Mouse (Mus musculus): ENCODE results near the gene Lman1l. TPM values are rescaled to one million over a fixed set of nuclear protein-coding genes. Genes with fewer than 3 reads are reported as not detected.

Lman1l gene
- total RNA-seq, 1 experiment from 2014 or later = not detected

DNA sequence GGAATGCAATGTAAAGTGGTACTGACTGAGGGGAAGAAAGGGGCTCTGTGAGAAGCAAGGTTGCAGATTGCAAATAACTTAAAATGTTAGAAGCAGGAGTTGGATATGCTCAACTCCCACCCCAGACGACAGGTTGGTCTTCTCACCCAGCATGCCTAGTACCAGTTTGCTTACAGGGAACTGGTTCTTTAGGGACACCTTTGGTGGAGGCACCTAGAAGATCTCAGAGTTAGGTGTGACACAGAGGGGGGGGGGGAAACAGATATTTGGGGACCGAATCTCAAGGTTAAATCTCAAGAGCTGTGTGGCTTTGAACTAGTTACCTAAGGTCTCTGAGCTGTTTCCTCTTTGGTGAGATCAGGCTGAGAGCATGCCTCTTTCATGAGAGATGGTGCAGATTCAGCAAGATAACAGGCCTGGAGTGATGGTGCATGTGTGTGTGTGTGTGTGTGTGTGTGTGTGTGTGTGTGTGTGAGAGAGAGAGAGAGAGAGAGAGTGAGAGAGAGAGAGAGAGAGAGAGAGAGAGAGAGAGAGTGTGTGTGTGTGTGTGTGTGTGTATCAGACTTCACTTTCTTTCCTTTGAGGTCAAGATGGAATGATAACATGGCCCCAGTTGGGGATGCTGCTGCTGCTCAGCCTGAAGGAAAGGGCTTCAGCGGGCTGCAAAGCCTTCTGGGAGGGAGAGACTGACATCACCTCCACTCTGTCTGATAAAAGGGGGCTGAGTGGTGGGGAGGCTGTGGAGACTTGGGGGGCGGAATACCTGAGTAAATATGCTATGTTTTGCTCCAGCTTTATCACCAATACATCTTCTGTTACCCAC, 26.9 kb upstream of the Lman1l start:
- no peak for ATAC-seq (replicated peaks; ENCODE audit: insufficient number of reproducible peaks, low FRiP score, low TSS enrichment, poor library complexity, severe bottlenecking)

DNA sequence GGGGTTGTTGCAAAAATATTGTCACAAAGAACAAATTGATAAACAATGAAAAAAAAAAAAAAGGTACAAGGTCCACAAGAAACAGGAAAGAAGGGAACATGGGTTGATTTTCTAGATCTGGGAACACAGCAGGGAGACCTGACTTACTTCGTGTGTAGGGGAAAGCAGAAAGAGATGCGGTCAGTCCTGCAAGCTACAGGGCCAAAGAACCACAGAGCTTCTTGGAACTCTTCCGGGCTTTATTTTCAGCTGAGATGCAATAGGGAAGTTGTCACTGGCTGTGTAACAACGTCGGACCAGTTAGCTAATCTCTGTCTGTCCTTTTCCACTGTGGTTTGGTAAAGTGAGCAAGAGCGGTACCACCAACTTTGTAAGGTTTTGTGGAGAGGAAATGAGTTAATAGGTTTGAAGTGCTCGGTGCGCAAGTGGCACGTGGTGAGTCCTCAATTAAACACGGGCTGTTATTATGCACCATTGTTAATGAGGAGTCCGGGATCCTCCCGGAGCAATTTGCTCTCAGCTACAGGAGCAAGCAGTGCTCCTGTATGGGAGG, 26.1 kb upstream of the Lman1l start:
- ATAC-seq (replicated peaks; ENCODE audit: insufficient number of reproducible peaks, low FRiP score, low TSS enrichment, poor library complexity, severe bottlenecking) = peak; percentile 42

DNA sequence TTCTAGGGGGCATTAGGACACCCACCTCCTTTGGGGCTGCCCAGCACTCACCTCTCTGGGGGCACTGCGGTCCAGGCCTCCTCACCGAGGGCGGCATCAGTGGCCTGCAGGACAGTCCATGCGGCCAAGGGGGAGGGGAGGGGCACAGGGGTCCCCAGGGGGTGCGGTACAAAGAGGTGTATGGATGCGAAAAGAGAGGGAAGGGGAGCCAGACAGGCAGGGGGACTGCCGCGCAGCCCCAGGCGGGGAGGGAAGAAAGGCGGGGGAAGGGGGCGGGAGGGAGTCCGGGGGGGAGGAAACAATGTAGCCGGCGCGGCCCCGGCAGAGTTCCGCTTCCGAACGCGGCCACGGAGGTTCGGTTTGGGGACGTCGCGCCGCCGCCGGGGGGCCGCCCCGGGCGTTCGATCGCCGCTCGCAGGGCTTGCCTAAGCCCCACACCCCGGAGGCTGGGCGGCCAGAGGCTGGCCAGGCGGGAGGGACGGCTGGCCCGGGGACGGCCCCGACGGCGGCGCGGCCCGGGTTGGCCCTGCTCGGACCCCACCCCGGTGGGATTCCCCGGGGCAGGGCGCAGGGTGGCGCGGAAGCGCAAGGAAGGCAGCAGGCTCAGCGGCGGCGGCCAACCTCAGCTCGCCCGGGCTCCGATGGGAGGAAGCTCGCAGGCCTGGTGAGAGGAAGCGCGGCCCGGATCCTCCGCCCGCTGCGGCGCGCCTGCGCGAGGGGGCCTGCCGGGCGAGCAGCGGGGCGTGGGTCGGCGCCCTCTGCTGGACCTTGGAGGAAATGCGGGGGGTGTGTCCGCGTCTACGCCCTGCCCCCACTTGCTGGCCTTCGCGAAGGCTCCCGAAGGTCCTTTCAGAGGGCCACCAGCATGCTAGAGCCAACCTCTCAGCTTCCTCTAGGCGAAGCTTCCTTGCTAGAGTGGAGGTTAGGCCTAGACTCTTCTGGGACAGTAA, 24.6 kb upstream of the Lman1l start:
- ATAC-seq (replicated peaks; ENCODE audit: insufficient number of reproducible peaks, low FRiP score, low TSS enrichment, poor library complexity, severe bottlenecking) = peak; percentile 62

DNA sequence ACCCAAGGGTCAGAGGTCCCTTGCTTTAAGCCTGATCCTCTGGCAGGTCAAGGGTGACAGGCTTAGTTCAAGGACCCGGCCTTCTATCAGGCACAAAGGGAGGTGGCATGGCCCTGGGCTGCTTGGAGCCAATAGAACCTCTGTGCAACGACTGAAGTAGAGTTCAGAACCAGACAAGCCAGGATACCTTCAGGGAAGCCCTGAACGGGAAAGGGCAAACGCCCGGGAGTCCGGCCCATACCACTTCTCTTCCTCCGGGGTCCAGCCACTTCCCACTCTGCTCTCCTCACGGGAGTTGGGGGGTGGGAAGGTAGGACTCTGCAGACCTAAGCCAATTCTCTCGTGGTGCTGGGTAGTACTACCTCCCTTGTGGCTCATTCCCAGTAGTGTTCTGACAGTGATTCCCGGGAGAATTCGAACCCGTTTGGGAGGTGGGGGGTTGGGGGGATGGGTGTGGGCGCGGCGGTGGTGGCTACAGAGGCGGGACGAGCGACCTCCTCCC, 23.9 kb upstream of the Lman1l start:
- ATAC-seq (replicated peaks; ENCODE audit: insufficient number of reproducible peaks, low FRiP score, low TSS enrichment, poor library complexity, severe bottlenecking) = no peak

DNA sequence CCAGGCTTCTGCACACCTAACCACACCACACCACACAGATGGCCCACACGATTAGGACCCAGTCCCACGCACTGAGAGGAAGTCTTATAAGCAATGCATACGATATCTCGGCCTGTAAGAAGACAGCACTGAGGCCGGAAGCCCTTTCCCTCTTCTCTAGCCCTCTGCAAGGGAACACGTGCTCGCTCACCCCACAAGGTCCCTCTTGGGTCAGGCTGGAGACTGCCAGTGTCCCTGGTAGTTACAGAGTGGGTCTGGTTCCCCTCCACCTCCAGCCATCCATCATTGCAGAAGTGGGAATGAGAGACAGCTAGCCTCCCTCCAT, 23.2 kb upstream of the Lman1l start:
- no peak for ATAC-seq (replicated peaks; ENCODE audit: insufficient number of reproducible peaks, low FRiP score, low TSS enrichment, poor library complexity, severe bottlenecking)

DNA sequence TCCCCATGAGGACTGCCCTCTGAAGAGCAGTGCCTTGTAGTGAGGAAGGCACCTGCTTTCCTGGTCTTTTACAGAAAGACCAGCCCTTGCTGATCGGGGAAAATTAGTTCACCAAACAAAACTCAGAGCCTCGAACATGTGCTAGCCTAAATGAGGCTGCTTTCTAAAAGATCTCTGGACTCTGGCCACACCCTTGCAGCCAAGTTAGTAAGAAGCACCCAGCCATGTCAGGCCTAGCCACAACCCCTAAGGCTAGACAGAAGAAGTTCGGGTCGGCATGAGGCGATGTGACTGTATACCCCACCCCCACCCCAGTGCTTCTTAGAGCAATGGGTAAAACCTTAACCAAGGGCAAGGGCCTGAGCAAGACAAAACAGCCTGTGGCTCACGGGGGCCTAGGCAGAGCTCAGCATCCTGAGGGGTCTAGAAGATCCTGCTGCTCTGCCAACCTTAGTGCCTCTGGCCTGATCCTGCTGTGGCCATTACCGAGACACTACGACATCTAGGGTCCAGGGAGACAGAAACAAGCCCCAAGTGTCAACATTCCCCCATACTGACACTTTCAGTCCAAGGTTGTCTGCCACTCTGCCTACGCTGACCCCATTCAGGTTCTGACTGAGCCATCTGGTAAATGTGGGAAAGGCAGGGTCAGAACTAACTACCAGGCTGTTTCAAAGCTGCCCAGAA, 22.7 kb upstream of the Lman1l start:
- ATAC-seq (replicated peaks; ENCODE audit: insufficient number of reproducible peaks, low FRiP score, low TSS enrichment, poor library complexity, severe bottlenecking) = no peak

DNA sequence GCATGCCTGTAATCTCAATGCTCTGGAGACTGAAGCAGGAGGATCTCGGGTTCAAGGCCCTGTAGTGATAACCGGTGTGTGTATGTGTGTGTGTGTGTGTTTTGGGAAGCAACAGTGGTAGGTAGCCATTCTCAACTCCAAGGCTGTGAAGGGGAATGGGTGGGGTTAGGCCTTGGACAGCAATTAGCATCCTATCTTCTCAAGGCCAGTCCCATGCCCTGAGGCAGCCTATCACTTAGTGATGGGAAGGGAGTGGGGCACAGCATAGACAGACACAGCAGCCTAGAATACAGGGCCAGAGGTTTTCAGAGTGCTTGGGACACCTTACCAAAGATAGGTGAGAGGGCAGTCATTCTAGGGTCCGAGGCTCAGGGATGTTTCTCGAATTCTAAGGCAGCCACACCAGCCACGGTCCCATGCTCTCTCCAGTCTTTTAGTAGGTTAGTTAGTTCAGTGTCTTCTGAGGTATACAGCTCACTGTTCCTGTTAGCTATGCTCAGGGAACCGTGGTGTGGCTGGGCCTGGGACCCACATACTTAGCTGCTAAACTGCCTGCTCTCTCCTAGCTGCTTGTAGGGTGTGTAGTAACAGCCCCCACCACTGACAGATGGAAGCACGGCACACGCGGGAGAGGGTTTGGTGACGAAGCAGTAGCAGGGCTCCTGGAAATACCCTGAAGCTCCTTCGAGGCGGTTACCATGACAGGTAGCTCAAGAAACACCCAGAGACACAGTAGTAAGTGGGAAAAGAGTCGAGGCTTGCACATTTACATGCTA, 21.4 kb upstream of the Lman1l start:
- ATAC-seq (replicated peaks; ENCODE audit: insufficient number of reproducible peaks, low FRiP score, low TSS enrichment, poor library complexity, severe bottlenecking) = no peak

DNA sequence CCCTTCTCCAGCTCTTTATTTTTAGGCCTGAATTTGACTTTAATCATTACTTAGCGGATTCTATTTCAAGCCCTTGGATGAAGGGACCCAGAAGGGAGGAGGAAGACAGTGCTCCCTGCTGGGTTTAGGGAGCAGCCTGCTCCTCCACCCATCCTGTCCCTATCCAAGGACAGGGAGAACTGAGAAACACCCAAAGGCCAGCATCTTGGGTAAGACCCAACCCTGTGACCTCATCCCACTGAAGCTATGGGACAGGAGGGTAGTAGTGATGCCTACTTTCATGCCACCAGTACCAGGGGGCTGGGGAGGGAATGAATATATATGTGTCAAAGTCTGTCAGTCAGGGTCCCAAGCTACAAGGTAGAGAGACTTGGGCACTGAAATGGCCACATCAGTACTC, 20.4 kb upstream of the Lman1l start:
- no peak for ATAC-seq (replicated peaks; ENCODE audit: insufficient number of reproducible peaks, low FRiP score, low TSS enrichment, poor library complexity, severe bottlenecking)

DNA sequence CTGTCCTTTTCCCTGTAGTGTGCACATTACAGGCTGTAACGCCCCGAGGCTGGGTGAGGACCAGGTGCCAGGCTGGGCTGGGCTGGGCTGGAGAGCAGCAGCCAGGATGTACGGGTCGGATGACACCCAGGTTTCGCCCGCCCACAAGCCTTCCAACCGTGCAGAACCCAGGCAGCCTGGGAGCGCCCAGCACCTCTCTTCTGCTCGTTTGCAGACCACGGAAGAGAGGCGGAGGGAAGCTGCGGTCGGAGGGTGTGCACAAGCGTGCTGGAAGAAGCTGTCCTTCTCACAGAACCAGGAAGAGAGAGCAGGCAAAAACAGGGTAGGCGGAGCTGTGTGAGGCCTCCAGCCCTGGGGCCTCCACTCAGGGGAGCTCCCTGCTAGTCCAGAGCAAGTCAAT, 19.8 kb upstream of the Lman1l start:
- peak; percentile 63 for ATAC-seq (replicated peaks; ENCODE audit: insufficient number of reproducible peaks, low FRiP score, low TSS enrichment, poor library complexity, severe bottlenecking)

DNA sequence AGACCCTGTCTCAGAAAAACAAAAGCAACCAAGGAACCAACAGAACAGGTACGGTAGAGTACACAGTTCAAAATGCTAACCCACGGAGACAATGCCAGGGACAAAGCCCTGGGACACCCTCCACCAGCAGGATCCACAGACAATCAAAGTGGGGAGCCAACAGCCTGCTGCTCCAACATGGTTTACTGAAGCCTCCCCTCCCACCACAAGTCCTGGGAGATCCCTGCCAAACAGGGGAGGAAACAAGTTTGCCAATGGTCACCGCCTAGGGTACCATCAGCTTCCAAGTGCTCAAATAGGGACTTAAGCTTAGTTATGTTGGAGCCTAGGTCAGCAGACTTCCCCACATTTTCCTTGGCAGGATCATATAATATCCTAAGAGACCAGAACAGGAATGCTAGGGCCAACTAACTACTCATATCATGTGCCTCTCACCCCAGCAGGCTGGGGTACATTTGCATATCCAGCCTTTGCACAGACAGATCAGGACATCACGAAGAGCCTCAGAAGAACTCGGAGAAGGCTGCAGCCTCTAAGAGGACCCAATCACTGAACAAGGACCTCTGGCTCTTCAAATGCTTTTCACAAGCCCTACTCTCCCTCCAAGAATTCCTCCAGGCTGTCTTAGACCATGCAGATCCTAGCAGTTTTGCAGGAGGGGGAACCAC, 19.2 kb upstream of the Lman1l start:
- no peak for ATAC-seq (replicated peaks; ENCODE audit: insufficient number of reproducible peaks, low FRiP score, low TSS enrichment, poor library complexity, severe bottlenecking)

DNA sequence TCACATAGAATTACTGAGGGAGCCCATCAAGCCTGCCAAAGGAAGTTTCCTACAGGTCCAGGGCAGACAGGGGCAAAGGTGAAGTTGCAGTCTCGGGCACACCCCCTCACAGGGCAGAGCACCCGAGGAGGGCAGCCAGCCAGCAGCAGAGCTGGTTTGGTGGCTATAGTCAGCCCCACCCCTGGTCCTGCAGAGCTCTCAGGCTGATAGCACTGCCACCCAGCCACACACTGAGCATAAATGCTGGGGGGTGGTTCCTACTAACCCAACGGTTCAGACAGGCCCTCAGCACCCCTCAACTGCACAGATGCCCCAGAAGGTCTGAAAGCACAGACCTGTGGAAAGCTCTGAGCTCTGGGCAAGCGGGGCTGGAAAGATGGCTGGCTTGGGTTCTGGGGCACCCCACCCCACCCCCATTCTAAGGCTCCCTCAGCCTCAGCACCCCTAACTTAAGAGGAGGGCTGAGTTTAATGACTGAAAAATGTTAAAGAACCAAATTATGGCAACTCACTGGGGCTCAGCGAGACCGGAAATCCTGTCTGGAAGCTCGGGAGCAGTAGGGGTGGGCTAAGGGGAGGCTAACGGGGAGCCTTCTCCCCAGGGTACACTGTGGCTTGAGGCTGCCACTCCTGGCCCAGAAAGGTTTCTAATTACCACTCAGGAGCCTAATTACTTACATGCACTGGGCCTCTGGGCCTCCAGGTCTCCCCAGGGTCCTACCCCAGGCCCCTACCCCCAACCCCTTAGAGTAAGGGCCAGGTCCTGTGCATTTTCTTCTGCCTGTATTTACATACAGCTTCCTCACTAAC, 18.3 kb upstream of the Lman1l start:
- ATAC-seq (replicated peaks; ENCODE audit: insufficient number of reproducible peaks, low FRiP score, low TSS enrichment, poor library complexity, severe bottlenecking) = peak; percentile 50

DNA sequence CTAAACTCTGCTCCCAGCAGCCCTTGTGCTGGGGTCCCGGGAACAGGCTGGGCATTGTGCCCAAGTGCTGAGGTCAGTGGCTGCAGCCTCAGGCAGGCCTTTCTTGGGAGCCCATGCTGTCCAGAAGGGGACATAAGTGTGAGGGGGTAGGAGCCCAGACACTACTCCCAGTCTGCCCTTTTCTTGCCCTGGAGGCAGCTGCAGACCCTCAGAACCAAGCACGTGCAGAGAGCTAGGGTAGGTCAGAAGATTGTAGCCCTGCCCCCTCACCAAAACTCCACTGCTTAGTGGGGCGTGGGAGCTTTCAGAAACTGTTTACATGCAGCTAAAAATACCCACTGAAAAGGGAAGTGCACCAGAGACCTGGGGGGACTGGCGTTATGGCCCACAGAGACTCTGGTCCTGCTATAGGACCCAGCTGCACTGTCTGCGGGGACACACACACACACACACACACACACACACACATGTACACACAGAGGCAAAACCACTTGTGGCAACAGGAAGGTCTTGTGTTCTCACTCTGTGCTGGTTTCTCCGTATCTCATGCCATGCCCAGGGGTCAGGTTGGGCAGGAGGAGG, 17.3 kb upstream of the Lman1l start:
- peak; percentile 49 for ATAC-seq (replicated peaks; ENCODE audit: insufficient number of reproducible peaks, low FRiP score, low TSS enrichment, poor library complexity, severe bottlenecking)

DNA sequence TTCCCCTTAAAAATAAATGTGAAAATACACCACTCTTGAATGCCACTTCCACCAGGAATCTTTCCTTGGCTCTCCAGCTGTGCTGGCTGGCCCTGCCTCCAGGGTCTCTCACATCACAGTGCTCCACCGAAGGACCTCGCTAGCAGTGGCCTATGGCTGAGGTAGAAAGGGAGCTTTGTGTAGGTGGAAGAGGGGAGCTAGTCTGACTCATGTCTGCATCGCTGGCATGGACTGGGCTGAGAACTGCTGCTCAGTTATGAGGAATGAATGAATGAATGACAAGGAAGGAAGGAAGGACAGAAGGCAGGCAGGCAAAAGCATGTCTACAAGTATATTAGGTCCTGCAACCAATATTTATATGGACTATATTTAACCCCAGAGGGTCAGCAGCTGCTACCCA, 16.7 kb upstream of the Lman1l start:
- no peak for ATAC-seq (replicated peaks; ENCODE audit: insufficient number of reproducible peaks, low FRiP score, low TSS enrichment, poor library complexity, severe bottlenecking)

DNA sequence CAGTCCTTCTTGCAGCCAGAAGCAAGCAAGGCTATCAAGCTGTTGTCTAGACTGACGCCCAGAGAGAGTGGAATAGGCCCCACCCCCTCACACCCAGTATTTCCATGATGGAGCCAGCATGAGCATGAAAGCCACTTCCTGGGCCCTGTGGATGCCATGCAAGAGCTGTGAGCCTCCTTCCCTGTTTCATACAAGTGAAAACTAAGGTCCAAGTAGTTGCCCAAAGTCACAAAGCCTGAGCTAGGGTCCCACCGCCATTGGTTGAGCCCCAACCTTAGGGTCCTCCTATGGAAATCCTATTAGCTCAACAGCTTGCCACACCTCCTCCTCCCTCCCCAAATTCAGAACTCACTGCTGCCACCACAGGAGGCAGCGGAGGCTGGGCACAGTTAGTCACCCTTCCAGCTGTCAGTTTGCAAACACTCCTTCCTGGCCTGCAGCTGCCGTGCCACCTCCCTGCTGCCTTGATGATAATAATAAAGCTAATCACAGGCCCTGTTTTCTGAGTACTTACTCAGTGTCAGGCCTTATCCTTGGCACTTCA, 13.0 kb upstream of the Lman1l start:
- ATAC-seq (replicated peaks; ENCODE audit: insufficient number of reproducible peaks, low FRiP score, low TSS enrichment, poor library complexity, severe bottlenecking) = no peak; the same call in 1 of the 2 replicates

DNA sequence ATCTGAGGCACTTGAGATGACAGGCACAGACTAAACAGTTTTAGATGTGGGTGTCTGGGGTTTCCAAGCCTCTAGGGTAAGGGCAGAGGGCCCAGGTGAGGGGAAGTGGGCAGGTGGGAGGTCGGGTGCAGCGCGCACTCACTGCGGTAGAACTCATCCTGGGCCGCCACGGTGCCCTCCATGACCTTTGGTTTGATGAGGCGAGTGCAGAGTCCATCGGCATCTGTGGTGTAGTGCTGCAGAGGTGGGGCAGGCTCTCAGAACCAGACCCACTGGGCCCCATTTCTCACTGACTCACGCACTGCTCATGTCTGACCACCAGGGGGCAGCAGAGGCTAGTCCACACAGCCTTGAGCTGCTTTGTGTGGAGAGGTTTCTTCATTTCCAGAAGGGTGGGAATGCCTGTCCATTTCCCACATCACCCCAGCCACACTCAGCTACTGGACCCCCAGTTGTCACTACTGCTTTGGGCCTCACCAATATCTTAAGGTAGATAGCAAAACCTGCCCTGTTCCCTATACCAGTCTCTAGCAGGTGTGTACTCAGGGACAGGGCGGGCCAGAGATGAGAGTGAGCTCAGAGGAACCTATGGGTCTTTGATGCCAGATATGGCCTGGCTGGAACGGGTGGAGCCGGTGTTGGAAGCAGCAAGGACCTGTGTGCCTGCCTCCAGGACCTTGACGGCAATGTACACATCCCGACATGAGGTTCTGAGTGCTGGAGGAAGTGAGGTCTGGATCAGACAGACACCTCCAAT, 8.7 kb upstream of the Lman1l start:
- ATAC-seq (replicated peaks; ENCODE audit: insufficient number of reproducible peaks, low FRiP score, low TSS enrichment, poor library complexity, severe bottlenecking) = peak; percentile 53

DNA sequence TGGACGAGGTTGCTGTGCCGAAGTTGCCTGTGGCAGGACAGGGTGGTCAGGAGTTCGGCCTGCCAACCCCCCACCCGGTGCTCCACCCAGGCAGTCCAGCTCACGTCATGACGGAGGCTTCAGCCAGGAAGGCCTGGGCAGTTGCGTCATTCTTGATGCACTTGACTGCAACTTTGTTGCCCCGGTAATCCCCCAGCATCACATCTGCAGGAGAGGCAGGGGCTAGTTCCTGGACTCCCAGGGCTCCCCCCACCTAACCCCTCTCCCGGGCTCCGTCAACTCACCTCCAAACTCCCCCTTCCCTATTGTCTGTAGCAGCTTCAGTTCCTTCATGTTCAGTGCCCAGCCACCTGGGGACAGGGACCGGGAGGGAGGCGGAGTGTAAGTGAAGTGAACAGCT, 8.1 kb upstream of the Lman1l start:
- no peak for ATAC-seq (replicated peaks; ENCODE audit: insufficient number of reproducible peaks, low FRiP score, low TSS enrichment, poor library complexity, severe bottlenecking)
